Mouse (Mus musculus): ENCODE data around the gene Iqce. TPM values are rescaled to one million over a fixed set of nuclear protein-coding genes. Genes with fewer than 3 reads are reported as not detected.

The Iqce gene
- total and polyA plus RNA-seq, 3 experiments: 2.2 to 11.2 (median 5.3) TPM

DNA sequence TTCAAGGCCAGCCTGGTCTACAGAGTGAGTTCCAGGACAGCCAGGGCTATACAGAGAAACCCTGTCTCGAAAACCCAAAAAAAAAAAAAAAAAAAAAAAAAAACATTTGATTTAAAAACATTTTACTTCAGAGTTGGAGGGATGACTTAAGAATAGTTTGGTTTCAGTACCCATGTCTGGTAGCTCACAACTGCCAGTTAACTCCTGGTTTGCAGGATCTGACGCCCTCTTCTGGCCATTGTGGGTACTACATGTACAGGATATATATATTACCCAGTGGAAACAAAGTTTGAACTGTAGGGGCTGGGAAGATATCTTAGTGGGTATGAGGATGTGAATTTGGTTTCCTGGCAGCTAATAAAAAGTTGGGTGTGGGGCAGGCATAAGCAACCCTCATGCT lies 48.7 kb upstream of the Iqce start:
- dilution Hi-C loops (cut with MboI; ENCODE audit: extremely low pct_ligation_motif_present, extremely low pct_unique_long_range_greater_than_20kb, low sequenced_read_pairs): no loop called here
- peak; percentile 49 for DNase-seq (ENCODE audit: extremely low read depth)

DNA sequence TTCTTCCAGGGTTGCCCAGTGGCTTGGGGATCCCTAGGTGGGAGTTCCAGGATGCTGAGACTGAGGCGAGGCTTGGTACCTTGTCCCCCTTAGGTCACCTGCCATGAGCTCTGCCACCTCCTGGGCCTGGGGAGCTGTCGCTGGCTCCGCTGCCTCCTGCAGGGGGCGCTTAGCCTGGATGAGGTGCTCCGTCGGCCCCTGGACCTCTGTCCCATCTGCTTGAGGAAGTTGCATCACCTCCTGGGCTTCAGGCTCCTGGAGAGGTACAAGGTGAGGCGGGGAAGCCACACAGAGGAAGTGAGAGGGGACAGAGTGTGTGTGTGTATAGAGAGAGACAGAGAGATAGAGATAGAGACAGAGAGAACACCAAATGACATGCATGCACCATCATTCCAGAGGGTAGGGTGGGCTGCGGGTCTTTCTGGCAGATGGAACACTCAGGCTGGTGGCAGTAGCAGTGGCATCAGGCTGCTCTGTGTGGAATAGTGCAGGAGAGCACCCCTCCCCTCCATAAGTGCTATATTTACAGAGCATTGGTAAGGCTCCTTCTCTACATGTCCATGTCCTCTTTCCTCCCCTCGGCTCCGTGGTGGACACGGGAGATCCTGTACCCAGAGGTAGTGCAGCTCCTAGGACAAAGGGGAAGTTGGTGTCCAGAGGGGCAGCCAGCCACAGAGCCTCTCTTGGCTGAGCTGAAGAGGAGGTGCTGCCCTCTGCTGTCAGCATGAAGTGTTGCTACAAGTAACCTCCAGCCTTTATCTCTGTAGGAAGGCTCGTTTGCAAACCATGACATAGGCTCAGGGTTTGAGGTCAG lies 47.1 kb upstream of the Iqce start:
- peaks cover 16 to 33% of the 10 kb centered on the region in 2 experiments for H3K4me1 ChIP-seq (ENCODE audit: control insufficient read depth in 1 of 2, insufficient read depth in 2 of 2)
- H3K79me2 ChIP-seq (replicated peaks; ENCODE audit: control insufficient read depth, extremely low read depth, insufficient read depth, poor library complexity, severe bottlenecking): no peaks in the 10 kb centered on the region
- peak; percentile 91 for DNase-seq (ENCODE audit: extremely low read depth)
- in situ Hi-C loops (cut with MboI; ENCODE audit: low pct_ligation_motif_present, low pct_unique_long_range_greater_than_20kb, low sequenced_read_pairs): loop anchor here (10.0 kb wide), 1 partner anchor 204 kb away; no protein-coding TSS in a partner anchor
- H3K27me3 ChIP-seq (replicated peaks): no peaks in the 10 kb centered on the region
- dilution Hi-C loops (cut with MboI; ENCODE audit: extremely low pct_ligation_motif_present, extremely low pct_unique_long_range_greater_than_20kb, low sequenced_read_pairs): no loop called here
- peak overlapping the region; percentile 84 for H3K4me2 ChIP-seq (ENCODE audit: insufficient read depth, low read depth, poor library complexity, severe bottlenecking)
- peak overlapping the region; percentile 95 for H3K27ac ChIP-seq (ENCODE audit: insufficient read depth, low read depth)
- H3K4me3 ChIP-seq (replicated peaks in 1 of 3; ENCODE audit: low read depth in 2 of 3, low read length in 2 of 3, poor library complexity in 1 of 3): peak overlapping the region; percentile 51 to 64 (median 57)
- peaks cover 29 to 74% of the 10 kb centered on the region in 2 experiments for H3K36me3 ChIP-seq (replicated peaks in 1 of 2; ENCODE audit: control insufficient read depth in 1 of 2, insufficient read depth in 1 of 2, low read length in 1 of 2)
- H3K9me3 ChIP-seq (replicated peaks; ENCODE audit: low read length): peaks cover 14% of the 10 kb centered on the region
- peak overlapping the region; percentile 84 for H3K9ac ChIP-seq (ENCODE audit: insufficient read depth, low read depth)
- TF ChIP-seq IRF4 (IDR thresholded peaks at IDR 0.05; ENCODE audit: low read depth, low read length): peak; percentile 69
- no peak for TF ChIP-seq USF1 (IDR thresholded peaks at IDR 0.05; ENCODE audit: low read depth, low read length)
- peak; percentile 63; the same call in 1 of the 2 replicates for TF ChIP-seq SIN3A (IDR thresholded peaks at IDR 0.05; ENCODE audit: low read length)
- TF ChIP-seq KAT2A (IDR thresholded peaks at IDR 0.05; ENCODE audit: insufficient replicate concordance, low read length): no peak
- TF ChIP-seq MYC (IDR thresholded peaks at IDR 0.05; ENCODE audit: low read depth, low read length): peak; percentile 74; the same call in 1 of the 2 replicates
- no peak for TF ChIP-seq ZC3H11A (IDR thresholded peaks at IDR 0.05; ENCODE audit: low read depth, low read length)
- peak; percentile 43; the same call in 1 of the 2 replicates for TF ChIP-seq JUND (conservative IDR thresholded peaks at IDR 0.05; ENCODE audit: low read depth, low read length)
- TF ChIP-seq ELF1 (IDR thresholded peaks at IDR 0.05; ENCODE audit: low read depth, low read length): peak; percentile 71
- TF ChIP-seq ETS1 (conservative IDR thresholded peaks at IDR 0.05; ENCODE audit: low read depth, low read length): peak; percentile 32; the same call in 1 of the 2 replicates
- TF ChIP-seq E2F4 (IDR thresholded peaks at IDR 0.05; ENCODE audit: insufficient replicate concordance, low read depth, low read length): no peak
- peak; percentile 63 for TF ChIP-seq RAD21 (IDR thresholded peaks at IDR 0.05; ENCODE audit: low read depth, low read length)
- peak; percentile 70 for TF ChIP-seq SMC3 (IDR thresholded peaks at IDR 0.05; ENCODE audit: low read depth, low read length)
- no peak for TF ChIP-seq ZKSCAN1 (IDR thresholded peaks at IDR 0.05; ENCODE audit: borderline replicate concordance, low read depth, low read length)
- TF ChIP-seq RCOR1 (conservative IDR thresholded peaks at IDR 0.05; ENCODE audit: low read depth, low read length): 0 out of 2 replicates have a peak, but pooled peaks have one; percentile 47
- no peak for TF ChIP-seq MAFK (IDR thresholded peaks at IDR 0.05; ENCODE audit: insufficient replicate concordance, low read length)
- TF ChIP-seq EP300 (IDR thresholded peaks at IDR 0.05; ENCODE audit: low read length): peak; percentile 64
- peak; percentile 66 for TF ChIP-seq HCFC1 (IDR thresholded peaks at IDR 0.05; ENCODE audit: low read depth, low read length)
- peak; percentile 42; the same call in 1 of the 2 replicates for TF ChIP-seq POLR2A (IDR thresholded peaks at IDR 0.05; ENCODE audit: low read depth, low read length)
- TF ChIP-seq BHLHE40 (IDR thresholded peaks at IDR 0.05; ENCODE audit: low read depth, low read length): peak; percentile 47
- TF ChIP-seq NRF1 (IDR thresholded peaks at IDR 0.05; ENCODE audit: low read depth, low read length): no peak
- peak; percentile 68; the same call in 1 of the 2 replicates for TF ChIP-seq TCF12 (IDR thresholded peaks at IDR 0.05; ENCODE audit: low read depth, low read length)
- TF ChIP-seq JUN (IDR thresholded peaks at IDR 0.05; ENCODE audit: insufficient read depth, low read depth, low read length): 0 out of 2 replicates have a peak, but pooled peaks have one; percentile 1
- TF ChIP-seq GABPA (IDR thresholded peaks at IDR 0.05; ENCODE audit: insufficient replicate concordance, low read depth, low read length): no peak
- TF ChIP-seq MAX (IDR thresholded peaks at IDR 0.05; ENCODE audit: low read length): peak; percentile 72; the same call in 1 of the 2 replicates
- peak; percentile 12; the same call in 1 of the 2 replicates for TF ChIP-seq NELFE (IDR thresholded peaks at IDR 0.05; ENCODE audit: low read depth, low read length)
- TF ChIP-seq POLR2AphosphoS2 (IDR thresholded peaks at IDR 0.05; ENCODE audit: low read depth, low read length): no peak

More for the DNA sequence above, 48.7 kb upstream of the Iqce start:
- peaks cover 26 to 74% of the 10 kb centered on the region in 2 experiments for H3K36me3 ChIP-seq (replicated peaks in 1 of 2; ENCODE audit: control insufficient read depth in 1 of 2, insufficient read depth in 1 of 2, low read length in 1 of 2)
- no peak overlapping the region for H3K4me3 ChIP-seq (replicated peaks in 1 of 3; ENCODE audit: low read depth in 2 of 3, low read length in 2 of 3, poor library complexity in 1 of 3)
- peaks cover 14% of the 10 kb centered on the region for H3K9me3 ChIP-seq (replicated peaks; ENCODE audit: low read length)
- no peak overlapping the region for H3K9ac ChIP-seq (ENCODE audit: insufficient read depth, low read depth)
- no peak overlapping the region for H3K4me2 ChIP-seq (ENCODE audit: insufficient read depth, low read depth, poor library complexity, severe bottlenecking)
- H3K4me1 ChIP-seq (ENCODE audit: control insufficient read depth in 1 of 2, insufficient read depth in 2 of 2): peaks cover 16 to 33% of the 10 kb centered on the region in 2 experiments
- no peaks in the 10 kb centered on the region for H3K27me3 ChIP-seq (replicated peaks)
- TF ChIP-seq RAD21 (IDR thresholded peaks at IDR 0.05; ENCODE audit: low read depth, low read length) (peak; percentile 8), USF1 (IDR thresholded peaks at IDR 0.05; ENCODE audit: low read depth, low read length) (no peak), JUND (conservative IDR thresholded peaks at IDR 0.05; ENCODE audit: low read depth, low read length) (no peak), GABPA (IDR thresholded peaks at IDR 0.05; ENCODE audit: insufficient replicate concordance, low read depth, low read length) (no peak), BHLHE40 (IDR thresholded peaks at IDR 0.05; ENCODE audit: low read depth, low read length) (no peak), ZNF384 (IDR thresholded peaks at IDR 0.05; ENCODE audit: low read depth, low read length) (peak; percentile 65), ETS1 (conservative IDR thresholded peaks at IDR 0.05; ENCODE audit: low read depth, low read length) (no peak), MAX (IDR thresholded peaks at IDR 0.05; ENCODE audit: low read length) (no peak), USF2 (conservative IDR thresholded peaks at IDR 0.05; ENCODE audit: low read depth, low read length) (no peak), RCOR1 (conservative IDR thresholded peaks at IDR 0.05; ENCODE audit: low read depth, low read length) (no peak), CTCF (conservative IDR thresholded peaks at IDR 0.05 in 1 of 2, IDR thresholded peaks at IDR 0.05 in 1 of 2; ENCODE audit: low read depth in 2 of 2, low read length in 2 of 2) (peak; percentile 66 to 80)
- H3K79me2 ChIP-seq (replicated peaks; ENCODE audit: control insufficient read depth, extremely low read depth, insufficient read depth, poor library complexity, severe bottlenecking): no peaks in the 10 kb centered on the region
- no peak overlapping the region for H3K27ac ChIP-seq (ENCODE audit: insufficient read depth, low read depth)
- in situ Hi-C loops (cut with MboI; ENCODE audit: low pct_ligation_motif_present, low pct_unique_long_range_greater_than_20kb, low sequenced_read_pairs): no loop called here
